Mouse (Mus musculus) Patski (cell line): ENCODE measurements around the gene Myrip. TPM values are rescaled to one million over a fixed set of nuclear protein-coding genes. Genes with fewer than 3 reads are reported as not detected.

Source experiments
- ATAC-seq: fragments of 100-300 bp; one replicate; pipeline ENCODE4 v1.8.0; 2021
- CTCF ChIA-PET: fragments of 350-600 bp; sonication (Branson Sonifier 250); formaldehyde crosslinking; loops from one replicate; lab custom pipeline; 2022; ENCODE audit warnings: inconsistent platforms; lab: Charles Lee
- POLR2A ChIA-PET: fragments of 350-600 bp; sonication (Branson Sonifier 250); formaldehyde crosslinking; loops from one replicate; lab custom pipeline; 2022; ENCODE audit warnings: antibody characterized with exemption, inconsistent platforms; lab: Charles Lee
- DNase-seq: peaks from one replicate; pipeline ENCODE4 v3.0.0-alpha.2; 2011; ENCODE audit warnings: low read depth, low spot score
- H3K27me3 ChIP-seq: fragments of 371-371 bp; one replicate; pipeline ENCODE4 v1.5.1; 2021
- CTCF ChIP-seq: fragments of 100-300 bp; IDR thresholded peaks from one replicate; pipeline ENCODE4 v1.5.1; 2021
- in situ Hi-C: fragments of 300-500 bp; cut with MboI; formaldehyde crosslinking; loops from 3 replicates; pipeline ENCODE4 v1.11.1; 2018; ENCODE audit warnings: low pct_unique_long_range_greater_than_20kb, mixed read lengths
- polyA plus RNA-seq: library from polyadenylated mRNA; unstranded; gene quantifications from one replicate; pipeline ENCODE4 v1.2.3, GENCODE M21; 2021

The Myrip gene
- polyA plus RNA-seq, 1 experiment from 2014 or later = 2.1 TPM

- H3K27me3 ChIP-seq = peaks cover 5% of the 10 kb centered on the region
- TF ChIP-seq CTCF = no peak
- ChIA-PET POLR2A (no interaction called here), CTCF (interaction anchor here (1.1 to 2.0 kb wide), 2 partner anchors 10 to 57 kb away, joined by 4 to 6 read pairs; no protein-coding TSS in a partner anchor)
- ATAC-seq (peak; percentile 80), DNase-seq (no peak)
- in situ Hi-C loops = no loop called here
Observed at GRCm38 (mm10) chr9:120492400-120493351, 191.4 kb downstream of the Myrip start.

- in situ Hi-C loops = no loop called here
- ATAC-seq (no peak), DNase-seq (no peak)
- no peak for TF ChIP-seq CTCF
- ChIA-PET CTCF (interaction anchor here (1.1 to 2.0 kb wide), 2 partner anchors 9 to 58 kb away, joined by 4 to 6 read pairs; no protein-coding TSS in a partner anchor), POLR2A (no interaction called here)
- H3K27me3 ChIP-seq = no peaks in the 10 kb centered on the region
Observed at GRCm38 (mm10) chr9:120493781-120494180, 192.5 kb downstream of the Myrip start.

DNA sequence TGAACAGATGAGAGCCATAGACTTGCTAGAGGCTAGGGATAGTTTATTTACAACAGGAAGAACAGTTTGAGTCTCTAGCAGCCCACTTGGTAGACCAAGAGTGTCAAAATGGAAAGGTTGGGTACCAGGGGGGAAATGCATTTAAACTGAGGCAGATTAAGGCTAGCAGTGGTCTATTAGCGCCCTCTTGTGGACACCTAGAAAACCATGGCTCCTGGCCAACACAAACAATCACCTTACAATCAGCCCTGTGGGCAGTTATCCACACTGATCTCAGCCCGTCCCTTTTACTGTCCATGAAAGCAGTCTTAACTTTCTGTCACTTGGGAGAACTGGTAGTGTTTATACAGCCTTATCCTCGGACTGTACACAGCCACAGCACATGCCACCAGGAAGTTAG, 195.4 kb downstream of the Myrip start:
- ATAC-seq = no peak

DNA sequence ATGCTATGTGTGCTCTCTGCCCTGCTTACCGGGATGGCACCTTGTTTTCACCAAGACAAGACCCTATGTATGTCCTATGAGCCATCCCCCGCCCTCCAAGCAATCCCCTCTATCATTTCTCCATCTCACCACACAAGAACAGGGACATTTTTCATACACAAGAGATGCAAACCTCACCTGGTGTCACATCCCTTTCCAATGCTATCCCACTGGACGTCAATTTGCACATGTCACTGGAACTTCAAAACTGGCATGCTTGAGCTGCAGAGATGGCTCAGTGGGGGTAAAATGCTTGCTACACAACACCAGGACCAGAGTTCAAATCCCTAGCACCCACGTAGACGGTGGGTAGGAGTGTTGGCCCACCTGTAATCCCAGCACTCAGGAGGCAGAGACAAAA, 196.7 kb downstream of the Myrip start:
- no peaks in the 10 kb centered on the region for H3K27me3 ChIP-seq
- in situ Hi-C loops = no loop called here
- ATAC-seq (no peak), DNase-seq (no peak)
- CTCF ChIA-PET = interaction anchor here (1.1 kb wide), 1 partner anchor 15 kb away, joined by 3 read pairs; no protein-coding TSS in a partner anchor
- no peak for TF ChIP-seq CTCF
- POLR2A ChIA-PET = interaction anchor here (1.4 kb wide), 1 partner anchor 74 kb away, joined by 3 read pairs; the partner anchor contains the start of gene Rpl14

More for the DNA sequence above, 195.4 kb downstream of the Myrip start:
- ChIA-PET CTCF (no interaction called here), POLR2A (no interaction called here)
- TF ChIP-seq CTCF = peak; percentile 83
- in situ Hi-C loops = no loop called here
- DNase-seq = no peak
- H3K27me3 ChIP-seq = no peaks in the 10 kb centered on the region

DNA sequence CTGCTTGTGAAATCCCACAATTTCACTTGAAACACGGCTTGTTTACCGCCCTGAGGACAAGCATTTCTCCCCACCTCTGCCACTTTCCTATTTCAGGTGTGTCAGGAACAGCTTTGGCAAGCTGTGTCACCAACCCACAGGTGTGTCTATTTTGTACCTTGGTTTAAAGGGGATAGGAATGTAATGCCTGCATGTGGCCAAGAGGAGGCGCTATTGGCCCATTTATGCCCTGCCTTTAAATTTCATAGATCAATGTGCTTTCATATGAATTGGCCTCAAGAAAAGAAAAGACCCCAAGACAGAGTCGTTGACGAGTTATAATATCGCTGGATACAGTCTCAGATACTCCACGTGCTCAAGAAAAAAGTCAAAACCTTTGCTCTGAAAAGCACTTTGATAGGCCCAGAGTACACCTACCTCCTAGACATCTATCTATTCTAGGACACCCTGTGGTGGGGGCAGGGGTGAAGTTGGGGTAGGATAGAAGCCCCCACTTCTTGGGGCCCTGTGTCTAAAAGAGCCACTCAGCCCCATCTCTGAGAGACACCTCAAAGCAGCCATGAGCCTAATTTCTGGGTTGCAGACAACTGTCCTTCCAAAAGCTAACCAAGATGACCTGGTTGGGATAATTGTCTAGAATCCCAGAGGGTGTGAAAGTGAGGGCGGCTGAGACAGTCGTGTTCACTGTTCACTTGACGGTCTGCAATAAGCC, 200.0 kb downstream of the Myrip start:
- H3K27me3 ChIP-seq = no peaks in the 10 kb centered on the region
- POLR2A ChIA-PET = interaction anchor here (1.6 to 1.9 kb wide), 2 partner anchors 70 to 85 kb away, joined by 3 to 7 read pairs; partner anchors contain the start of gene Rpl14
- peak; percentile 76 for TF ChIP-seq CTCF
- ATAC-seq = no peak
- in situ Hi-C loops = loop anchor here (5.0 to 10.0 kb wide), 2 partner anchors 66 to 743 kb away; no protein-coding TSS in a partner anchor
- no peak for DNase-seq
- CTCF ChIA-PET = interaction anchor here (0.7 to 5.1 kb wide), 11 partner anchors 11 to 89 kb away, joined by 3 to 71 read pairs (median 8); partner anchors contain the start of gene Rpl14

- peak; percentile 73 for TF ChIP-seq CTCF
- in situ Hi-C loops = loop anchor here (5.0 to 10.0 kb wide), 2 partner anchors 65 to 743 kb away; no protein-coding TSS in a partner anchor
- H3K27me3 ChIP-seq = no peaks in the 10 kb centered on the region
- ChIA-PET CTCF (interaction anchor here (0.7 to 5.1 kb wide), 13 partner anchors 8 to 89 kb away, joined by 3 to 71 read pairs (median 4); partner anchors contain the start of gene Rpl14), POLR2A (interaction anchor here (1.6 to 1.9 kb wide), 2 partner anchors 69 to 84 kb away, joined by 3 to 7 read pairs; partner anchors contain the start of gene Rpl14)
- ATAC-seq (peak; percentile 69), DNase-seq (peak; percentile 39)
Observed at GRCm38 (mm10) chr9:120502013-120502412, 200.7 kb downstream of the Myrip start.

DNA sequence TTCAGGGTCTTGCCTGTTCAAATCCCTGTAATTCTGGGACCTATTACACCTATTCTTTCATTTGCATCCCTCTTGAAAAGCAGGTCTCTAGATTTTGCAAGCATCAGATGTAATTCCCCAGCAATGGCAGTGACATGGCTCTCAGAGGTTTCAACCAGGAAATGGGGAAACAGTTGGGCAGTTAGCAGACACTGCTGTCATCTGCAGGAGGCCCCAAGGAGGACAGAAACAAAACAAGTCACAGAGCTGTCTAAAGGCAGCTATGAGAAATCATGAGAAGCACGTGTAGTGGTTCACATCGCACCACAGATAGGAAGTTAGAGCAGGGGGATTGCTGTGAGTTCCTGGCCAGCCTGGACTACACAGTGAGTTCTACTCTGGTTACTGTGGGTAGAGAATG, 203.1 kb downstream of the Myrip start:
- in situ Hi-C loops = loop anchor here (5.0 to 10.0 kb wide), 2 partner anchors 63 to 740 kb away; no protein-coding TSS in a partner anchor
- TF ChIP-seq CTCF = no peak
- DNase-seq (no peak), ATAC-seq (no peak)
- POLR2A ChIA-PET = no interaction called here
- CTCF ChIA-PET = interaction anchor here (5.1 kb wide), 1 partner anchor 86 kb away, joined by 39 read pairs; no protein-coding TSS in a partner anchor
- H3K27me3 ChIP-seq = peaks cover 4% of the 10 kb centered on the region

- peak; percentile 74 for TF ChIP-seq CTCF
- in situ Hi-C loops = no loop called here
- H3K27me3 ChIP-seq = peaks cover 9% of the 10 kb centered on the region
- ATAC-seq (no peak), DNase-seq (no peak)
- CTCF ChIA-PET = interaction anchor here (2.2 to 3.9 kb wide), 2 partner anchors 10 to 58 kb away, joined by 6 to 15 read pairs; no protein-coding TSS in a partner anchor
- POLR2A ChIA-PET = no interaction called here
Observed at GRCm38 (mm10) chr9:120511781-120512180, 210.5 kb downstream of the Myrip start.

- H3K27me3 ChIP-seq = no peaks in the 10 kb centered on the region
- TF ChIP-seq CTCF = no peak
- in situ Hi-C loops = no loop called here
- ChIA-PET CTCF (no interaction called here), POLR2A (no interaction called here)
- ATAC-seq (no peak), DNase-seq (no peak)
Observed at GRCm38 (mm10) chr9:120516720-120517119, 215.4 kb downstream of the Myrip start.
